Mouse (Mus musculus) thymus, adult 2 months (tissue): ENCODE data around the gene Pkp4. TPM values are rescaled to one million over a fixed set of nuclear protein-coding genes. Genes with fewer than 3 reads are reported as not detected.

Experiments used
- DNase-seq: peaks from one replicate; pipeline ENCODE4 v3.0.0; 2021
- H3K27ac ChIP-seq: fragments of 200-500 bp; 2 replicates; pipeline ENCODE4 v1.5.1; 2012; ENCODE audit warnings: low read length, control low read depth; ENCODE audit not compliant: control insufficient read depth, insufficient read depth
- H3K27me3 ChIP-seq: fragments of 200-500 bp; 2 replicates; pipeline ENCODE4 v1.6.1; 2012; ENCODE audit warnings: mild to moderate bottlenecking, low read length, moderate library complexity, mixed read lengths; ENCODE audit not compliant: control insufficient read depth, insufficient read depth
- H3K36me3 ChIP-seq: fragments of 200-500 bp; 2 replicates; pipeline ENCODE4 v1.6.1; 2012; ENCODE audit warnings: mild to moderate bottlenecking, low read length, moderate library complexity; ENCODE audit not compliant: control insufficient read depth, insufficient read depth
- H3K4me1 ChIP-seq: fragments of 200-500 bp; replicated peaks from 2 replicates; pipeline ENCODE4 v1.6.1; 2012; ENCODE audit warnings: low read length; ENCODE audit not compliant: control insufficient read depth, insufficient read depth
- H3K4me3 ChIP-seq: fragments of 200-500 bp; 2 replicates; pipeline ENCODE4 v1.5.1; 2012; ENCODE audit warnings: mild to moderate bottlenecking, low read length, control low read depth, moderate library complexity; ENCODE audit not compliant: control insufficient read depth, insufficient read depth
- CTCF ChIP-seq: fragments of 200-500 bp; IDR thresholded peaks from 2 replicates; pipeline ENCODE4 v1.5.1; 2012; ENCODE audit warnings: mild to moderate bottlenecking, control low read depth, low read length, moderate library complexity, borderline replicate concordance; ENCODE audit not compliant: control insufficient read depth, poor library complexity, insufficient read depth; ENCODE audit errors: extremely low read depth
- POLR2A ChIP-seq: fragments of 200-500 bp; IDR thresholded peaks from 2 replicates; pipeline ENCODE4 v1.6.1; 2012; ENCODE audit warnings: mild to moderate bottlenecking, low read length, control low read depth, moderate library complexity; ENCODE audit not compliant: control insufficient read depth, poor library complexity, insufficient read depth; ENCODE audit errors: extremely low read depth
- WGBS: fragments of 180-500 bp; shearing (Covaris S2); methylation state at CpG from one replicate; pipeline ENCODE4 v1.1.7; 2018; 5-methylcytosine and 5-hydroxymethylcytosine counted together
- polyA plus RNA-seq: library from polyadenylated mRNA; depleted of rRNA; stranded (reverse); fragments of >200 nt; gene quantifications from 2 replicates; pipeline ENCODE4 v1.2.3, GENCODE M21; 2012

The Pkp4 gene
- polyA plus RNA-seq, 1 experiment = 40.8 TPM

DNA sequence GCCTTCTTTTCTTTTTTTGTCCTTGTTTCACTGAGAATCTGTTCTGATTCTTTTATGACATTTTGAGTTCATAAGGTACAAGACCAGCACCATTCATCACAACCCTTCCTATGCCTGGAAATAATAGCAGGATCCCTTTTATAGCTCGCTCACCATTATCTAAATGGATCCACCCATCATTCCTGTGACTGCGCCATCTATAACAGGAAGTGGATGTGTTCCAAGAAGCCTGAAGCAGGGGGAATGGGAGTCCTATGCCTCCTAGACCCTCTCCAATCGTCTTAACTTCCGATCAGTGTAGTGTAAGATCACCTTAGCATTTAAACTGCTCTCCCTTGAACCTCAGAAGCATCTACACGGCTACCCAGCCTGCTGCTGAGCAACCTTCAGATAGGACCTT is 50.4 kb downstream of the Pkp4 start:
- H3K36me3 ChIP-seq = no peaks in the 10 kb centered on the region

DNA sequence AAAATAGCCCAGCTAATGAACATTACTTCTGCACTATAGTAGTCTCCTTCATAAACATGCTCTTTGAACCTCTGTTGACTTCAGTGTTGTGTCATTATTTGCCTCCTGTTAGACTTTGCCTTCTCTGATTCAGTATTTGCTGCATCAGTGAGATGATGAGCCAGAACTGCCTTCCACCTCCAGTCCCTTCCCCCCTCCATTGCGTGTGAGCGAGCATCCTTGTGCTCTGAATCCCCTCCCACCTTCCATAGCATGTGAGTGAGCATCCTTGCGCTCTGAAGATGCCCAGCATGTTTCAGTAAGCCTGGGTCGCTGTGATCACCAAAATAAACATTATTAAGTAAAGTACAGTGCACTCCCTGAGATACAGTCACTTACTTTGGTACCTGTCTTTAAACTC is 51.8 kb downstream of the Pkp4 start:
- Histone ChIP-seq H3K4me1 (0 out of 2 replicates have a peak, but pooled peaks cover 3% of the 10 kb centered on the region), H3K27me3 (no peaks in the 10 kb centered on the region), H3K27ac (no peak overlapping the region), H3K36me3 (no peaks in the 10 kb centered on the region), H3K4me3 (no peak overlapping the region)
- no peak for DNase-seq
- 97% methylated on average over 4 of the region's 4 CpGs for WGBS
- no peak for TF ChIP-seq CTCF

More for the DNA sequence above, 50.4 kb downstream of the Pkp4 start:
- TF ChIP-seq POLR2A (no peak), CTCF (no peak)
- H3K4me1 ChIP-seq = 0 out of 2 replicates have a peak, but pooled peaks cover 3% of the 10 kb centered on the region
- no peak overlapping the region for H3K4me3 ChIP-seq
- WGBS = 95% methylated on average over 5 of the region's 5 CpGs
- no peaks in the 10 kb centered on the region for H3K27me3 ChIP-seq
- no peak for DNase-seq
- H3K27ac ChIP-seq = no peak overlapping the region

GRCm38 (mm10) chr2:59212846-59213245 is 52.2 kb downstream of the Pkp4 start:
- H3K36me3 ChIP-seq = no peaks in the 10 kb centered on the region
- H3K27ac ChIP-seq = no peak overlapping the region
- no peak for DNase-seq
- H3K4me1 ChIP-seq = 0 out of 2 replicates have a peak, but pooled peaks cover 3% of the 10 kb centered on the region
- TF ChIP-seq CTCF = no peak
- no peak for TF ChIP-seq POLR2A
- H3K4me3 ChIP-seq = no peak overlapping the region
- H3K27me3 ChIP-seq = no peaks in the 10 kb centered on the region
- WGBS = 85% methylated on average over 1 of the region's 1 CpGs

DNA sequence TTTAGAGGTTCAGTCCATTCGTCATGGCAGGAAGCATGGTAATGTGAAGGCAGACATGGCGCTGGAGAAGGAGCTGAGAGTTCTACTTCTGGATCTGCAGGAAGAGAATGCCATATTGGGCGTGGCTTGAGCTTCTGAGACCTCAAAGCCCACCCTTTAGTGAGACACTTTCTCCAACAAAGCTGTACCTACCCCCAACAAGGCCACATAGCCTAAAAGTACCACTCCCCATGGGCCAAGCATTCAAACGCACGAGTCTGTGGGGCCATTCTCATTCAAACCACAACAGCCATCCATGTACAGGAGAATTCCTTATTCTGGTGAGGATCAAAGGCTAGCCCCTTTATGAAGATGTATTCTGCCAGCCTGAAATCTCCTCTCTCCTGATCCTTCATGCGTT is 57.3 kb downstream of the Pkp4 start:
- no peaks in the 10 kb centered on the region for H3K36me3 ChIP-seq
- H3K27ac ChIP-seq = no peak overlapping the region
- H3K4me1 ChIP-seq = 0 out of 2 replicates have a peak, but pooled peaks cover 3% of the 10 kb centered on the region
- no peak for TF ChIP-seq POLR2A
- no peak for TF ChIP-seq CTCF
- no peak overlapping the region for H3K4me3 ChIP-seq
- DNase-seq = no peak
- no peaks in the 10 kb centered on the region for H3K27me3 ChIP-seq
- 97% methylated on average over 6 of the region's 6 CpGs for WGBS

DNA sequence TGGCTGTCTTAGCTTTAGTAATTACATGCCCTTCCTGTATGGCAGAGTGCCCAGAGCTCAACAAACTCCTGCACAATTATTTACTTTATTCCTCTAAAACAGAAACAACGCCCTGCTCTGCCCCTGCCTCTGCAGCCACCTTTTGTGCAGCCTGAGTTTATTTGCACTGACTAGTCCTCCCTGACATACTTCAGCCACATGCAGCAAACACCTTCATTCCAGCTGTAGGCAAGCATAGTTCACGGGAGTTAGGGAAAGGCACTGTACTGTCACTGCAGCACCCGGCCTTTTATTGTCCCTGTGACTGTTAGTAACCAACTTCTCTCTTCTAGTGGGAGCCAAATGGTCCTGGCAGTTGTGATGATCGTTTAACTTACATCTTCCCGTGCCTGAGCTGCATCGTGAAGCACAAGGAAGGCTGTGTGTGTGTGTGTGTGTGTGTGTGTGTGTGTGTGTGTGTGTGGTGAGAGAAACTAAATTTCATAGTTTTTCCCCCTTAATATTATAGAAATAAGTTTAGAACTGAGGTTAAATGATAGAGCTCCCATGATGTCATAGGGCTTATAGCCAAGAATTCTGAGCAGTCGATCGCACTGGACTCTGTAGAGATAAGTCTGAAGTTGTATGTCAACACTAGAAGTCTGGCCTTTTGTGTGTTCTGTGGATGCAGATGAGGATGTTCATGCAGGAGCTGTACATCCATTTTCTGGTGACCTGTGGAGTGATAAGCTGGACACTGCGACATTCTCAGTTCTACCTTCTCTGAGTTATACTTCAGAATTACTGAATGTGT is 59.5 kb downstream of the Pkp4 start:
- Histone ChIP-seq H3K27ac (no peak overlapping the region), H3K4me3 (no peak overlapping the region), H3K27me3 (no peaks in the 10 kb centered on the region), H3K36me3 (no peaks in the 10 kb centered on the region), H3K4me1 (no peaks in the 10 kb centered on the region)
- TF ChIP-seq CTCF = no peak
- TF ChIP-seq POLR2A = no peak
- WGBS = 67% methylated on average over 9 of the region's 9 CpGs
- DNase-seq = no peak

- Histone ChIP-seq H3K27ac (no peak overlapping the region), H3K36me3 (no peaks in the 10 kb centered on the region), H3K4me3 (no peak overlapping the region), H3K4me1 (no peaks in the 10 kb centered on the region), H3K27me3 (no peaks in the 10 kb centered on the region)
- TF ChIP-seq POLR2A (no peak), CTCF (no peak)
- DNase-seq = no peak
- WGBS = 98% methylated on average over 4 of the region's 4 CpGs
Measured at GRCm38 (mm10) chr2:59226383-59226782, 65.7 kb downstream of the Pkp4 start.

- DNase-seq = no peak
- Histone ChIP-seq H3K4me1 (no peaks in the 10 kb centered on the region), H3K36me3 (no peaks in the 10 kb centered on the region), H3K27me3 (no peaks in the 10 kb centered on the region), H3K4me3 (no peak overlapping the region), H3K27ac (no peak overlapping the region)
- TF ChIP-seq POLR2A (no peak), CTCF (no peak)
- 96% methylated on average over 3 of the region's 3 CpGs for WGBS
Measured at GRCm38 (mm10) chr2:59227011-59227410, 66.4 kb downstream of the Pkp4 start.
